Mouse (Mus musculus) CD4-positive, CD25-positive, alpha-beta regulatory T cell, adult 4 months (primary cell): ENCODE data around the gene Neil3. TPM values are rescaled to one million over a fixed set of nuclear protein-coding genes. Genes with fewer than 3 reads are reported as not detected.
"Not testable (repeated sequence)": the region's sequence is repeated elsewhere in the genome, so short reads cannot be mapped to it uniquely, and the experiment has no call there.

Source experiments
- ATAC-seq: one replicate; pipeline ENCODE4 v1.8.0; 2017
- polyA plus RNA-seq, 2 experiments: library from polyadenylated mRNA; unstranded; fragments of 100-300 nt; shearing (Covaris generic); gene quantifications; one replicate each; pipeline ENCODE4 v1.2.1; 2017

Neil3 gene
- polyA plus RNA-seq = 1 to 10 TPM; 1.9 to 4.9 TPM

- peak; percentile 76 for ATAC-seq
These were observed at the start of gene Neil3 for GRCm38 (mm10) chr8:53638495-53639171. Gene Neil3, minus strand, starts transcription at chr8:53639065.

- no peak for ATAC-seq
These were observed 42.0 kb upstream of the Neil3 start for GRCm38 (mm10) chr8:53680846-53681245.

GRCm38 (mm10) chr8:53663946-53664345, 25.1 kb upstream of the Neil3 start:
- ATAC-seq = peak; percentile 65

- ATAC-seq = no peak
These were observed 22.6 kb upstream of the Neil3 start for GRCm38 (mm10) chr8:53661436-53661835.

GRCm38 (mm10) chr8:53630618-53631017, 8.2 kb downstream of the Neil3 start:
- ATAC-seq = peak; percentile 62

GRCm38 (mm10) chr8:53628864-53629415, 9.9 kb downstream of the Neil3 start:
- no peak for ATAC-seq

GRCm38 (mm10) chr8:53623425-53623824, 15.4 kb downstream of the Neil3 start:
- no peak for ATAC-seq

GRCm38 (mm10) chr8:53619196-53619595, 19.7 kb downstream of the Neil3 start:
- no peak for ATAC-seq

GRCm38 (mm10) chr8:53614288-53614646, 24.6 kb downstream of the Neil3 start:
- no peak for ATAC-seq

- ATAC-seq = no peak
These were observed 25.1 kb downstream of the Neil3 start for GRCm38 (mm10) chr8:53613577-53614287.

GRCm38 (mm10) chr8:53612297-53612696, 26.6 kb downstream of the Neil3 start:
- ATAC-seq = no peak

- peak; percentile 99 for ATAC-seq
These were observed 31.8 kb downstream of the Neil3 start for GRCm38 (mm10) chr8:53607040-53607439.

- ATAC-seq = no peak
These were observed 34.0 kb downstream of the Neil3 start for GRCm38 (mm10) chr8:53604906-53605305.

GRCm38 (mm10) chr8:53603672-53604071, 35.2 kb downstream of the Neil3 start:
- ATAC-seq = no peak

GRCm38 (mm10) chr8:53600826-53601225, 38.0 kb downstream of the Neil3 start:
- ATAC-seq = no peak

- no peak for ATAC-seq
These were observed 38.6 kb downstream of the Neil3 start for GRCm38 (mm10) chr8:53600025-53600811.

GRCm38 (mm10) chr8:53598101-53598500, 40.8 kb downstream of the Neil3 start:
- ATAC-seq = no peak

GRCm38 (mm10) chr8:53591777-53592176, 47.1 kb downstream of the Neil3 start:
- ATAC-seq = no peak

- no peak for ATAC-seq
These were observed 65.3 kb downstream of the Neil3 start for GRCm38 (mm10) chr8:53573600-53573999.

GRCm38 (mm10) chr8:53566223-53566622, 72.6 kb downstream of the Neil3 start:
- no peak for ATAC-seq

GRCm38 (mm10) chr8:53562441-53563040, 76.3 kb downstream of the Neil3 start:
- ATAC-seq = no peak

- ATAC-seq = no peak
These were observed 99.3 kb downstream of the Neil3 start for GRCm38 (mm10) chr8:53539585-53539984.

GRCm38 (mm10) chr8:53538049-53538448, 100.8 kb downstream of the Neil3 start:
- ATAC-seq = not testable (repeated sequence)
